Mouse (Mus musculus) limb, embryonic 14.5 days (tissue): ENCODE results near the gene Wdr25. TPM values are rescaled to one million over a fixed set of nuclear protein-coding genes. Genes with fewer than 3 reads are reported as not detected.
A peak's percentile ranks its signal among the peaks of the same experiment; 100 is the strongest.

ENCODE experiments used
- ATAC-seq: fragments of 200-750 bp; cut with Nextera tagmentation; 2 replicates; pipeline ENCODE4 v1.8.0; 2017; ENCODE audit warnings: low read depth, moderate number of reproducible peaks, moderate TSS enrichment; ENCODE audit not compliant: low FRiP score
- DNase-seq: peaks from one replicate; pipeline ENCODE4 v3.0.0-alpha.2; 2015; ENCODE audit warnings: low spot score
- H3K27ac ChIP-seq: fragments of 300-500 bp; sonication (generic); replicated peaks from 2 replicates; pipeline ENCODE4 v1.5.1; 2014; ENCODE audit warnings: low read depth, mild to moderate bottlenecking, low read length, moderate library complexity, mixed read lengths
- H3K27me3 ChIP-seq: fragments of 300-500 bp; sonication (generic); 2 replicates; pipeline ENCODE4 v1.6.1; 2014; ENCODE audit warnings: low read length, mixed read lengths; ENCODE audit not compliant: control insufficient read depth, insufficient read depth
- H3K36me3 ChIP-seq: fragments of 300-500 bp; sonication (generic); 2 replicates; pipeline ENCODE4 v1.6.1; 2014; ENCODE audit warnings: mild to moderate bottlenecking, low read length, moderate library complexity, mixed read lengths; ENCODE audit not compliant: control insufficient read depth, insufficient read depth
- H3K4me1 ChIP-seq: fragments of 300-500 bp; sonication (generic); 2 replicates; pipeline ENCODE4 v1.6.1; 2014; ENCODE audit warnings: antibody characterized with exemption, low read length, mixed read lengths; ENCODE audit not compliant: control insufficient read depth, insufficient read depth
- H3K4me2 ChIP-seq: fragments of 300-500 bp; sonication (generic); replicated peaks from 2 replicates; pipeline ENCODE4 v1.6.1; 2014; ENCODE audit warnings: low read depth, mild to moderate bottlenecking, low read length, moderate library complexity; ENCODE audit not compliant: severe bottlenecking
- H3K4me3 ChIP-seq: fragments of 300-500 bp; sonication (generic); replicated peaks from 2 replicates; pipeline ENCODE4 v1.5.1; 2014; ENCODE audit warnings: low read length
- H3K9ac ChIP-seq: fragments of 300-500 bp; sonication (generic); 2 replicates; pipeline ENCODE4 v1.6.1; 2014; ENCODE audit warnings: mild to moderate bottlenecking, low read depth, low read length, moderate library complexity; ENCODE audit not compliant: severe bottlenecking
- H3K9me3 ChIP-seq: fragments of 300-500 bp; sonication (generic); 2 replicates; pipeline ENCODE4 v1.6.1; 2016; ENCODE audit warnings: low read length; ENCODE audit not compliant: control insufficient read depth
- POLR2A ChIP-seq: fragments of 200-500 bp; IDR thresholded peaks from 2 replicates; pipeline ENCODE4 v1.8.0; 2012; ENCODE audit warnings: inconsistent platforms, mild to moderate bottlenecking, moderate library complexity, borderline replicate concordance; ENCODE audit not compliant: insufficient read depth, insufficient read length; ENCODE audit errors: extremely low read depth
- WGBS: fragments of 180-500 bp; shearing (Covaris S2); extraction: QIAGEN DNeasy Blood & Tissue Kit; methylation state at CpG from one replicate; pipeline ENCODE4 v1.1.7; 2014; 5-methylcytosine and 5-hydroxymethylcytosine counted together
- polyA plus RNA-seq, 2 experiments: library from polyadenylated mRNA; depleted of rRNA in 1 of 2; stranded (reverse) in 1 of 2; unstranded in 1 of 2; fragments of >200 nt; fragmentation: Nextera tagmentation in 1 of 2; extraction: Ambion mirVana in 1 of 2; gene quantifications; 2 replicates each; pipeline versions ENCODE4 v1.2.1 to v1.2.3; 2012 to 2014

Gene Wdr25
- polyA plus RNA-seq, 2 experiments, result 4.6 to 12.7 TPM

DNA sequence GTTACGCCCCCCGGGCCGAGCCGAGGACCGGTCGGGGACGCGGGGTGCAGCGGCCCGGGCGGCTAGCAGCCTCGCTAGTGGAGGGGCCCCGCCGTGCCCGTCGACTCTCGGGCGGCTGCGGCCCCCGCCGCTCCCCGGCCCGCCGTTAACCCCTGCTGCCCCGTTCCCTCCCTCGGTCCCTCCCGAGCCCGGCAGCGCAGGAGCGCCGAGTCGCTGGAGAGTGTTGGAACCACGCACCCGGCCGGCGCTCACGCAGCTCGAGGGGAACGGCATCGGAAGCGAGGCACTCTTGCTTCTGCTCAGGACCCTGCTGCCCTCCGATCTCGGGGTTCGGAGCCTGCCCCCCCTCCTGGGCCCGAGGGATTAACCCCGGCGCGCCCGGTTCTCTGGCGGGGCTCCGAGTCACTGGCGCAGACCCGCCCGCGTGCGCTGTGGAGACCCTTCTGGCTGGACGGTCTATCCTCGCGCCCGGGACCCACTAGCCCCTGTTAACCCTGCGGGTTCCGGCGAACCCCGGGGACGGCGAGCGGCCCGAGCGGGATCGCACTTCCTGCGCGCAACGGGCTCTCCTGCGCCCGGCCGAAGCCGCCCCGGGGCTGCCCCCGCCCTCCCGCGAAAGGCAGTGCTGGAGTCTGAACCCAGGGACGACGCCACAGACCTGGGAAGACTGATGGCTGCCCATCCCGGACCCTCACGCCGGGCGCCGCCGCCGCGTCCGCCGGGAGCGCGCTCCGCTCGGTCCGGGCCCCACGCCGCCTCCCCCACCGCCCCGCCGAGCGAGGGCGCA is 159.8 kb downstream of the Wdr25 start:
- no peaks in the 10 kb centered on the region for H3K9me3 ChIP-seq
- H3K27me3 ChIP-seq, result peaks cover 71% of the 10 kb centered on the region
- H3K4me3 ChIP-seq, result peak overlapping the region; percentile 56
- H3K4me2 ChIP-seq, result peak overlapping the region; percentile 96
- peak overlapping the region; percentile 67 for H3K9ac ChIP-seq
- no peak for TF ChIP-seq POLR2A
- under 1% methylated on average over 48 of the region's 105 CpGs for WGBS
- no peak for DNase-seq
- H3K36me3 ChIP-seq, result no peaks in the 10 kb centered on the region
- H3K4me1 ChIP-seq, result peaks cover 7% of the 10 kb centered on the region; the same call in 1 of the 2 replicates
- no peak overlapping the region for H3K27ac ChIP-seq
- peak; percentile 32; the same call in 1 of the 2 replicates for ATAC-seq

DNA sequence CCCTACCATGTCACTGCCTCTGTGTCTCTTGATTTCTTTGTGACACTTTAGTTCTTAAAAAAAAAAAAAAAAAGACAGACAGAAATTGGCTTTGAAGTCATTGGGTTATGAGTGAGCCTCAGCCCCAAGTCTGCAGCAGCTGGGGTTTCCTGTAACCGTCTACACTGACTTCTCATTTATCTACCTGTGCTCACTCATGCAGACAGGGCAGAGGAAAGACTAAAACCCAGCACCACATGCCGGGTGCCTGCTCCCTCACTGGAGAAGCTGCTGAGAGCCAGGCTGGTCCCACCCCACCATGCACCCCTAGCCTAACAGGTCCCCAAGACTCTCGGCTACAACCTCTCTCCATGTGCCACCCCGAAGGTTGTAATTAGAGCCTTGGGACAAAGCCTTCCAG is 164.3 kb downstream of the Wdr25 start:
- no peak for TF ChIP-seq POLR2A
- Histone ChIP-seq H3K4me1 (peaks cover 5% of the 10 kb centered on the region; the same call in 1 of the 2 replicates), H3K4me2 (no peak overlapping the region), H3K36me3 (no peaks in the 10 kb centered on the region), H3K9me3 (no peaks in the 10 kb centered on the region), H3K27ac (no peak overlapping the region), H3K4me3 (no peak overlapping the region), H3K9ac (no peak overlapping the region), H3K27me3 (peaks cover 39% of the 10 kb centered on the region)
- no peak for ATAC-seq
- no peak for DNase-seq
- 59% methylated on average over 4 of the region's 4 CpGs for WGBS

DNA sequence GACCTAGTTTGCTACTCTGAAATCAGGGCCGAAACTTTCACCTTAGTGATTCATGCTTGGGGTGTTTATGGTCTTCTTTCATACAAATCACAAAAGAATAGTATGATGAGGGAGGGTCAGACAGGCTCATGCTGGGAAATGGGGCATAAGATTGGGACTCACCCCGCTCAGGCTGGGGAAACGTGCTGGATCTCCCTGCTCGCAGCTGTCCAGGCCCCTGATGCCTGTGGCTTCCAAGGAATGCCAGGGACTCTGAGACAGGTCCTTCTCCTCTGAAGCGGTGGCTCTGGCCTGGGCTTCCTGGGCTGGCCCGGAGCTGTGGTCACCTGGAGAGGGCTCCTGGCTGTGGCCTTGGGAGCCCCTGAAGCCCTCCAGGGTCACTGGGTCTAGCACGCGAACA is 165.2 kb downstream of the Wdr25 start:
- H3K27me3 ChIP-seq, result peaks cover 30% of the 10 kb centered on the region
- no peaks in the 10 kb centered on the region for H3K36me3 ChIP-seq
- no peaks in the 10 kb centered on the region for H3K9me3 ChIP-seq
- no peak overlapping the region for H3K4me3 ChIP-seq
- ATAC-seq (no peak), DNase-seq (no peak)
- no peak for TF ChIP-seq POLR2A
- H3K4me1 ChIP-seq, result no peaks in the 10 kb centered on the region
- H3K4me2 ChIP-seq, result no peak overlapping the region
- no peak overlapping the region for H3K9ac ChIP-seq
- 82% methylated on average over 8 of the region's 8 CpGs for WGBS
- no peak overlapping the region for H3K27ac ChIP-seq

DNA sequence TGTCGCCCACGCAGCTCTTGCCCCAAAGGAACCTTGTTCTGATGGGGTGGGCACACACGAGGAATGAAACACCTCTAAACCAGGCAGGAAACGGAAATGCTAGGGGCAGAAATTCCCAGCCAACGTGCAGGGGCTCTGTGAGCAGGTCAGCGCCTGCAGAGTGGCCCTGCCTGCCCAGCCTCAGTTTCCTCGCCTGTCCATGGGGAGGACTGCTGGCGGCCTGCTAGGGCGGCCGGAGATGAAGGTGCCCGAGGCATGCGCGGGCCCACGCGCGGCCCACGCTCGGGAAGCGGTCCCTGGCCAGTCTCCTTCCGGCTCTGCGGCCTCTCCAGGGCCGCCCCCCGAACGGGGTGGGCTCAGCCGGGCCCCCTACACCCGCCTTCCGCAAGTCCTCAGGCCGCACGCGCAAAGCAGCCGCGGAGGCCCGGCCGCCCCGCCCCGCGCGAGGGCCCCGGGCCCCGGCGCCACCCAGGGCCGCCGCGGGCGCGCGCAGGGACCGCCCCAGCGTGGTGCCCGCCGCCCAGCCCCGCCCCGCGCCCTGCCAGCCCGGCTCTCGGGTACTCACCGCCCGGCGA is 174.2 kb downstream of the Wdr25 start:
- Histone ChIP-seq H3K9ac (peak overlapping the region; percentile 75), H3K36me3 (no peaks in the 10 kb centered on the region), H3K4me1 (peaks cover 8% of the 10 kb centered on the region; the same call in 1 of the 2 replicates), H3K4me2 (peak overlapping the region; percentile 89), H3K27me3 (no peaks in the 10 kb centered on the region), H3K27ac (peak overlapping the region; percentile 55; the same call in 1 of the 2 replicates), H3K9me3 (no peaks in the 10 kb centered on the region), H3K4me3 (peak overlapping the region; percentile 56)
- ATAC-seq, result peak; percentile 93
- peak; percentile 57 for DNase-seq
- TF ChIP-seq POLR2A, result 0 out of 2 replicates have a peak, but pooled peaks have one; percentile 26
- WGBS, result 5% methylated on average over 13 of the region's 59 CpGs

DNA sequence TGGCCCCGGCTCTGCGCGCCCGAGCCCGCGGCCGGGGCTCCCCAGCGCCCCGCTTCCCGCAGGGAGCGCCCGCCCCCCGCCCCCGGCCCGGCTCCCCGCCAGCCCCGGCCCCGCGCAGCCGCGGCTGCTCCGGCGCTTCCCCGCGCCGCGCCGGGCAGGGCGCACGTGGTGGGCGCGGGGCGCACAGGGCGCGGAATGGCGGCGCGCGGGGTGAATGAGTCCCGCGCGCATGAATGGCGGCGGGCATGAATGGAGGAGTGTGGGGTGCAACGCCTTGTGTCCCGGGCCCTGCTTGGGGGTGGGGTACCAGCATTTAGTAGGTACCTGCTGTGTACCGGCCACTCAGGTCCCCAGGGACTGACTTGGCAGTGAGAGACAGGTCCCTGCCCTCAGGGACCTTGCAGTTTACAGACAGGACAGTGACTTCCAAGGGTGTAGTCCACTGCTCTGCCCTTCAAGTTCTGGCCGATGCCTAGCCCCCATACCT is 174.8 kb downstream of the Wdr25 start, which contains the start of gene Begain:
TSS of gene Begain (minus strand) at position 51 of the 487 bp plus-strand sequence.
- ATAC-seq, result peak; percentile 66
- no peaks in the 10 kb centered on the region for H3K27me3 ChIP-seq
- H3K9ac ChIP-seq, result peak within 1 kb of the TSS; percentile 75
- H3K36me3 ChIP-seq, result no peaks in the 10 kb centered on the region
- peak within 1 kb of the TSS; percentile 89 for H3K4me2 ChIP-seq
- peak within 1 kb of the TSS; percentile 55; the same call in 1 of the 2 replicates for H3K27ac ChIP-seq
- DNase-seq, result no peak
- no peak for TF ChIP-seq POLR2A
- peaks cover 8% of the 10 kb centered on the region; the same call in 1 of the 2 replicates for H3K4me1 ChIP-seq
- peak within 1 kb of the TSS; percentile 56 for H3K4me3 ChIP-seq
- WGBS, result 1% methylated on average over 32 of the region's 48 CpGs
- H3K9me3 ChIP-seq, result no peaks in the 10 kb centered on the region
